Mouse (Mus musculus) gastrocnemius, postnatal 25 days (tissue): ENCODE measurements around the gene Uty. TPM values are rescaled to one million over a fixed set of nuclear protein-coding genes. Genes with fewer than 3 reads are reported as not detected.

ENCODE experiments used
- DNase-seq: peaks from one replicate; pipeline ENCODE4 v3.0.0; 2022
- long read RNA-seq, 2 experiments: library from polyadenylated mRNA; stranded (forward); transcript quantifications; one replicate each; pipeline ENCODE4 v2.0.0; 2021
- total RNA-seq, 2 experiments: library from RNA; stranded (reverse); gene quantifications; 1 replicate in 1 of 2; 2 replicates in 1 of 2; pipeline ENCODE4 v1.2.3; 2021

Gene Uty
- total RNA-seq, result 10 to 100 TPM in 1 of 2 experiments, not detected in 1; 12.8 TPM
- long read RNA-seq, experiment 1, full-length matches to known transcripts, result 1 of 5 reads
- long read RNA-seq, experiment 1, partial matches to known transcripts, result 1 of 5 reads
- long read RNA-seq, experiment 1, other reads (novel, unspliced or antisense), result 3 of 5 reads
- long read RNA-seq, experiment 2, result 0 reads

DNA sequence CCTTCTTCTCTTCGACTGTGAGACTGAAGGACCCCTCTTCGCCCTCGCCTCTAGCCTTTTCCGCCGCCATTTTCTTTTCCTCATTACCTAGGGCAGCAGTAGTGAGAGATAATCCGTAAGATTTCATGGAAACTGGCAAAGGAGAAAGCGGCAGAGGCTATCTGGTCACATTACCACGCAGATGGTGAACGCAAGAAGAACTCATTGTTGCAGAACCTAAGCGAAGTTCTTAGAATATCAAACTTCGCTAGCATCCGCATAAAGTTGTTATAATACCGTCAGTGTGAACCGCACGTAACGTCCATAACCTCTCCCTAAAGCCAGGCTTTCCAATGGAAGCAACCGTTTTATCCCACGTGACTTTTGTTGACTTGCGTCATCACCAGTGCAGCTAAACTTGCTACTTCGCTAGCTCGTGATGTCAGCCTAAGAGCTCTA lies at the start of gene Uty:
Gene Uty, minus strand, starts transcription at position 334 of the 438 bp plus-strand sequence.
- DNase-seq, result no peak

DNA sequence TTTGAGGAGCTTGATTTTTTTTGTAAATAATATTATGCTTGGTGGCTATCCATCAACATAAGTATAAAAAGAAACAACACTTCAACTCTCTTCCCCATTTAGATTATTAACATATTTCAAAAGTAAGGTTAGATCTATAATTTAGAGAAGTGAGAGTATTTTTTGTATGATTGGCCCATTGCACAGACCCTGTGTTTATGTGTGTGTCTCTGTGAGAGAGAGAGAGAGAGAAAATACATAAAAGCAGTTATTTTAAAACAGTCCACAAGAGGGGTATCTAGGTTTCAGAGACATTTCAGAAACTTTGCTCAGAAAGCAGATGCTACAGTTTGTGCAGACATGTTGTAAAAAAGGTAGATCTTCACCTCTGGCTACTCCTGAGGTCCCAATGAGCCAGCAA lies 48.1 kb upstream of the Uty start:
- DNase-seq, result no peak

DNA sequence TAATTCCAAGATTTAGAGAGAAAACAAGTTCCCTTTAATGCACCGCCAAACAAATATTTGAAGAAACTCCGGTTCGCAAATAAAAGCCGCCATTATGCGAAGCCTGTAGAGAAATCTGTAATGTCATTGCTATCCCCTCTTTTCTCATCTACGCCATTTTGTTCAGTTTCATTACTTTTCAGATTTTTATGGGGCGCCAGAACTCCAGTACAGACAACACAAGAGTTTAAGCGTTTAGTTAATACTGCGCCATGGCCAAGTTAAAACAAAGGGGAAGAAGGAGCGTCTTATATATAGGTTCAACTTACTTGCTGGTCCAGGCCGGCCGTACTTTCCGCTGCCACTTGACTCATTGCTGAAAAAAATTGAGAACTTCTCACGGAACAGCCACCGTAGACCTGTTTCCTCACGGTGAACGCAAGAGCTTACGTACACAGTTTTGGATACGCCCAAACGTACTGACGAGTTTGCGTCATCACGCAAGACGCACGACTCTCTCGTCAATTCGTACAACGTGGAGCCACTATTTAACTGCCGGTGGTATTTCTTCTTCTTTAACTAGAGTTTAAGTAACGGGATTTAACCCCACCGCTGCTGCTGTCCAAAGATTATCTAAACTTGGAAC lies 40.7 kb upstream of the Uty start, which contains the start of gene Ddx3y:
Gene Ddx3y, minus strand, starts transcription at position 459 of the 625 bp plus-strand sequence.
- DNase-seq, result no peak

DNA sequence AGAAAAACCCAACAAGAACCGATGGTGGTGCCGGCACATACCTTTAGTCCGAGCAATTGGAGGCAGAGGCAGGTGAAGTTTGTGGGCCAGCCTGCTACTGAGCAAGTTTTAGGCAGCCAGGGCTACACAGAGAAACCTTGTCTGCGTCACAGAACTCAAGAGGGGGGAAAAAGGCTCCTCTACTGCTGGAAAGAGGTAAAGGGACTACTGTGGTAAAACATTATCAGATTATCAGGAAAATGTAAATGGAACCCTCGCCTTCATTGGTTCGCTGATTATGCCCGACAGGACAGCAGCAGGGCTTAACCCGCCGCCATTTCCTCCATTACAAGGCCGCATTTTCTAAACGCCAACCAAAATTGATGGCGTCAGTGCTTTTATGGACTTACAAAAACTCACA lies 40.2 kb upstream of the Uty start:
- DNase-seq, result no peak

DNA sequence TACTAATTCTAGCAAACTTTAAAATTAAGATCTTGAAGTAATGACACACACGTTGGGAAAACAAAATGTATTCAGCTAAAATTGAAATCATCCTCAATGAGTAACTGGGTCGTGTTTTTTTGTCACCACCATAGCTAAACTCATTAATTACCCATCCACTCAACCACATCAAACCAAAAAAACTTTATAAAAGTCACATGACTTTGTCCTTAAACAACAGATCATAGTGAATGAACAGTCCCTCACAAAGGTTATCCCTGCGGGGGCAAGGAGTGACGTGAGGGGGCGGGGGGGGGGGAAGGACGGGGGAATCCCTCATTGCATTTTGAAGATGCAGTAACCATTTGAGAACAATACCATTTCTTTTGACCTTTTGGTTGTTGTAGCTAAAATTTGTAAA lies 558 bp upstream of the Uty start:
- DNase-seq, result no peak

DNA sequence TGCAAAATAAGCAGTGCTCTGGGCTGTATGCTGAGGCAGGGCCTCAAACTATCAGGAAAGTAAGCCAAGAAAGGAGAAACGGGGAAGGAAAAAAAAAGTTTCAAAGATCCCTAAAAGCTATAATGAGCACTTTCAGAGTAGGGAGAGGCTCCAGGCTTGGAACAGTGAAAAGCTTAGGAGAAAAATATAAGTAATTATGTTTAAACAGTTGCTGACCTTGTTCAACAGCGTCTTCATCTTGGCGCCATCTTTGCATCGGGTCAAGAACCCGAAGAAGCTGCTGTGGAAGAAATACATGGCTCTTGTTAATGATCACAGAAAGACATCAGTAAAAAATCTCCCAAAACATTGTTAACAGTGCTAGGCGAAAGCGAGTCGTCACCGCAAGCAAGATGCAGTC lies 619 bp downstream of the Uty start:
- no peak for DNase-seq

DNA sequence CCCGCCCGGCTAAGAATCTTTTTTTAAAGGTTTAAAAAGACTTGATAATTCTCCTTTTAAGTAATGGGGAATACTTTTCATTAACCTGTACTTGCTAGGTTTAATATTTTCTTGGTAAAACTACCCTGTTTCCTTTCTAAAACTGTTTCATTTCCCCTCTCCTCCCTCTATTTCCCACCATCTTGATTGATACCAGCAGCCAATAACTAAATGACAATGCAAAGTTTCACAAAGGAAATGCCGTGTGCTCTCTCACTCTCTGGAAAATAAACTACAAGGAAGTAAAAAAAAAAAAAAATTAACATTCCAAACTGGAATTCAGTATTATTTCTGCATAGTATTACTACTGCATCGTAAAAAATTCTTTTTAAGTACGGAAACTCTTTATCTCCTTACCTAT lies 1.1 kb downstream of the Uty start:
- DNase-seq, result no peak

DNA sequence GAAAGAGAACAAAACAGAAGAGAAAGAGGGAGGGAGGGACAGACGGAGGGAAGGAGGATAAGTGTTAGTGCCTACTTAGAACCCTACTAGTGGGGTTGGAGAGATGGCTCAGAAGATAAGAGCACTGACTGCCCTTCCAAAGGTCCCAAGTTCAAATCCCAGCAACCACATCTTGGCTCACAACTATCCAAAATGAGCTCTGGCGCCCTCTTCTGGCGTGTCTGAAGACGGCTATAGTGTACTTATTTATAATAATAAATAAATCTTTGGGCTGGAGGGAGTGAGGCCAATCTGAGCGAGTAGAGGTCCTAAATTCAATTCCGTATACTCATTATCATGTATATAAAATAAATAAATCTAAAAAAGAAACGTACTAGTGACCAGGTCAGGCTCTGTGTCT lies 25.6 kb downstream of the Uty start:
- DNase-seq, result no peak

DNA sequence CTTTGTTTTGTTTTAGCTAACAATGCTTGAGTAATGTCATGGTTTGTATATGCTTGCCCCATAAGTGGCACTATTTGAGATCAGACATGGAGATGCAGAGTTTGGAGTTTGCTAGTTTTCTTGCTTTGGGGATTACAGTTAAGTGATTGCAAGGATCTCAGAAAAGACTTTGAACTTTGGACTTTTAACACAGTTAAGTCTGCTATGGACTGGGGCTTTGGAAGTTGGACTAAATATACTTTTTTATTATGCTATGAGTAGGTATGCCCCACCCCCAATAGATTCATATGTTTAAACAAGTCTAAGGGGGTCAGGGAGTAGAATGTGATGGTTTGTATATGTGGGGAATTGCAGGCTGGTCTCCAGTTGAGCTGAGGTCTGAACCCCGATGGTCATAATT lies 67.1 kb downstream of the Uty start:
- DNase-seq, result no peak

DNA sequence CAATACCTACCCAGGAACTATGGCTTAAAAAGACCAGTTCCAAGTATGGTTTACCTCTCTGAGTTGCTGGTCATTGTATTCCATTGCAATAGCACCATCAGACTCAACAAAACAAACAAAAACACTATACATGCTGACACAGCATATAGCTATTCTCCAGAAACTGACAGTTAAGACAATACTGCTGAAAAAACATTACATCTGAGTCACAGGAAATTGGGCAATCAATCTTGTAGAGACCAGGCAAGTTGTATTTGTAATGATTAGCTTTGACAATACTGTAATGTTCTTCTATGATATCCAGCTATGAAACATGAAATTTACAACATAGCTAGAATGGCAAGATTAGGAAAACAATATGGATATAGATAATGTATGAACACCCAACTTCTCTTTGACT lies 82.5 kb downstream of the Uty start:
- no peak for DNase-seq

DNA sequence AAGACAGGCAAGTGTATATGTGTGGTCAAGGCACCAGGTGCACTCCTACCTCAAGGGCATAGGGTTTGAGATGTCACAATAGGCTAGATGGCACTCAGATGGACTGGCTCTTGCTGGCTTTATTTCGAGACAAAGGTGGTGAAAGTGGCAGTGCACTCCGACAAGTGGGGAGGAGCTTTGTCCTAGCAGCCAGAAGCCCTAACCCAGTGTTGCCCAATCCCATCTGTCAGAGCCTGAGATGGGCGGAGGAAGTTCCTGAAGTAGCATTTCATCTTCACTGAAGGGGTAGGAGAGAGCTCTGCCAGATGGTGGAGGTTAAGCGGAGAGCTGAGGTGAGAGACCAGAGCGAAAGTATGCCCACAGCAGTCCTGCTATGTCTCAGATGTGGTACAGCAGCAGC lies 129.4 kb downstream of the Uty start:
- DNase-seq, result no peak

DNA sequence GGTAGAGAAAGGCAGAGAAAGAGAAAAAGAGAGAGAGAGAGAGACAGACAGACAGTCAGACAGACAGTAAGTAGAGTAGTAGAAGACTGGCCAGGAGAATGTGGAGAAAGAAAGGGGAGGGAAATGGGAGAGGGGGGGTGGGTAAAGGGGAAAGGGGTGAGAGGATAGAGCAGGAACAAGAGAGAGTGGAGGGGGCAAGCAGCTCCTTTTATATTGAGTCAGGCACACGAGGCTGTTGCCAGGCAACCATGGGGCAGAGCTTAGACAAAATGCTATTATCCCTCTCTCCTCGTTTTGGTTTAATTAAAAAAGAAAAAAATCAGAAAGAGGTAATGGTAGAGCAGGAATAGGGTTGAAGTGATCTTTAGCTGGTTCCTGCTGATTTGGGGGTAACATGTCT lies 131.5 kb downstream of the Uty start:
- DNase-seq, result no peak

Other genes starting within 250 kb of the Uty start
- gene Eif2s3y, start 235.2 kb downstream of the Uty start, total RNA-seq, result 10 to 100 TPM in 1 of 2 experiments, not detected in 1; 37.0 TPM
- 10 to 100 TPM in 1 of 2 experiments, not detected in 1; 52.7 TPM for gene Ddx3y, start 40.9 kb upstream of the Uty start, total RNA-seq
- not detected for gene Usp9y, start 214.0 kb upstream of the Uty start, total RNA-seq